In genomic region chr1:156584175-156584574, GRCm38 (mm10) we compare ENCODE assay signal across 15 mouse cellular contexts. TPM values are rescaled to one million over a fixed set of nuclear protein-coding genes. Genes with fewer than 3 reads are reported as not detected.
DNase-seq lines count a peak whose midpoint lies in the region; ATAC-seq and TF ChIP-seq lines count a peak whose summit lies in the region.
"Had no signal": no experiment of that assay in that cellular context is flagged by ENCODE, and none has a peak within 500 bp of the region (broad histone marks: within the 10 kb centered on the region; RNA-seq: fewer than 3 reads in every experiment).

No protein-coding gene starts in this region.

- no peak overlapping the region for H3K9ac ChIP-seq in kidney, postnatal 0 days (ENCODE audit: low read depth, low read length)
- no peak overlapping the region for H3K9ac ChIP-seq in stomach, postnatal 0 days (ENCODE audit: low read length)
- H3K9ac ChIP-seq: limb, embryonic 13.5 days had no signal

- no peaks in the 10 kb centered on the region for H3K9me3 ChIP-seq in kidney, postnatal 0 days (replicated peaks; ENCODE audit: low read length)
- H3K9me3 ChIP-seq in stomach, postnatal 0 days (ENCODE audit: control insufficient read depth, low read length), result no peaks in the 10 kb centered on the region
- H3K9me3 ChIP-seq: limb, embryonic 13.5 days; midbrain, embryonic 10.5 days had no signal

- WGBS in kidney, postnatal 0 days, result 52% methylated on average over 1 of the region's 1 CpGs
- 43% methylated on average over 1 of the region's 1 CpGs for WGBS in thymus, adult 2 months
- 59% methylated on average over 1 of the region's 1 CpGs for WGBS in stomach, postnatal 0 days

- peak; percentile 81 for DNase-seq in kidney, postnatal 0 days (ENCODE audit: low spot score)
- no peak for DNase-seq in kidney, adult 18-20 months
- DNase-seq in thymus, postnatal 0 days (ENCODE audit: low spot score), result peak; percentile 39
- no peak for DNase-seq in thymus, adult 2 months
- DNase-seq in stomach, postnatal 0 days (ENCODE audit: low spot score), result no peak
- DNase-seq in right cerebral cortex, postnatal 25 days, result no peak
- DNase-seq: cerebellum, postnatal 14 days; gastrocnemius, postnatal 36 days; kidney, adult 11 months; right cerebral cortex, postnatal 4 days had no signal

- ATAC-seq in kidney, postnatal 0 days (replicated peaks; ENCODE audit: low FRiP score, low read depth), result no peak
- ATAC-seq in activated CD4-positive, CD25-positive, alpha-beta regulatory T cell, adult 4 months, result peak; percentile 78
- no peak for ATAC-seq in stomach, postnatal 0 days (ENCODE audit: low FRiP score, low TSS enrichment)
- no peak for ATAC-seq in frontal cortex, adult (ENCODE audit: low TSS enrichment)

- TF ChIP-seq POLR2A in thymus, adult 2 months (IDR thresholded peaks at IDR 0.05; ENCODE audit: control insufficient read depth, extremely low read depth, insufficient read depth, low read length, poor library complexity), result no peak

- no peak for TF ChIP-seq EP300 in stomach, postnatal 0 days (optimal IDR thresholded peaks at IDR 0.05)

- H3K36me3 ChIP-seq in kidney, postnatal 0 days (ENCODE audit: insufficient read depth, low read length), result no peaks in the 10 kb centered on the region
- no peaks in the 10 kb centered on the region for H3K36me3 ChIP-seq in thymus, adult 2 months (ENCODE audit: control insufficient read depth, insufficient read depth, low read length)
- H3K36me3 ChIP-seq in stomach, postnatal 0 days (ENCODE audit: control insufficient read depth, insufficient read depth, low read length), result no peaks in the 10 kb centered on the region
- H3K36me3 ChIP-seq: limb, embryonic 13.5 days had no signal

- H3K27ac ChIP-seq in kidney, postnatal 0 days, result no peak overlapping the region
- no peak overlapping the region for H3K27ac ChIP-seq in thymus, adult 2 months (ENCODE audit: control insufficient read depth, insufficient read depth, low read length)
- H3K27ac ChIP-seq in stomach, postnatal 0 days (replicated peaks), result no peak overlapping the region
- H3K27ac ChIP-seq: limb, embryonic 13.5 days; midbrain, embryonic 10.5 days had no signal

- no peak overlapping the region for H3K4me3 ChIP-seq in kidney, postnatal 0 days (replicated peaks; ENCODE audit: low read depth, low read length)
- no peak overlapping the region for H3K4me3 ChIP-seq in thymus, adult 2 months (ENCODE audit: control insufficient read depth, insufficient read depth, low read length)
- H3K4me3 ChIP-seq in stomach, postnatal 0 days (ENCODE audit: low read depth, low read length), result no peak overlapping the region
- H3K4me3 ChIP-seq: erythroblast, embryonic 14.5 days; limb, embryonic 13.5 days; midbrain, embryonic 10.5 days had no signal

- no peaks in the 10 kb centered on the region for H3K4me1 ChIP-seq in kidney, postnatal 0 days (replicated peaks; ENCODE audit: insufficient read depth, low read length)
- no peaks in the 10 kb centered on the region for H3K4me1 ChIP-seq in thymus, adult 2 months (replicated peaks; ENCODE audit: control insufficient read depth, insufficient read depth, low read length)
- no peaks in the 10 kb centered on the region for H3K4me1 ChIP-seq in stomach, postnatal 0 days (replicated peaks; ENCODE audit: control insufficient read depth, insufficient read depth)
- H3K4me1 ChIP-seq: midbrain, embryonic 10.5 days had no signal

- no peak overlapping the region for H3K4me2 ChIP-seq in kidney, postnatal 0 days (ENCODE audit: low read length)
- no peak overlapping the region for H3K4me2 ChIP-seq in stomach, postnatal 0 days (replicated peaks; ENCODE audit: low read depth)
- H3K4me2 ChIP-seq: limb, embryonic 13.5 days had no signal

- TF ChIP-seq CTCF in kidney, postnatal 0 days (IDR thresholded peaks at IDR 0.05; ENCODE audit: low read depth), result peak; percentile 67
- no peak for TF ChIP-seq CTCF in thymus, adult 2 months (IDR thresholded peaks at IDR 0.05; ENCODE audit: borderline replicate concordance, control insufficient read depth, extremely low read depth, insufficient read depth, low read length, poor library complexity)
- peak; percentile 70 for TF ChIP-seq CTCF in stomach, postnatal 0 days (IDR thresholded peaks at IDR 0.05; ENCODE audit: low read depth)

- H3K27me3 ChIP-seq in kidney, postnatal 0 days (ENCODE audit: insufficient read depth, low read length), result no peaks in the 10 kb centered on the region
- H3K27me3 ChIP-seq in thymus, adult 2 months (ENCODE audit: control insufficient read depth, insufficient read depth, low read length), result no peaks in the 10 kb centered on the region
- no peaks in the 10 kb centered on the region for H3K27me3 ChIP-seq in stomach, postnatal 0 days (ENCODE audit: control insufficient read depth, insufficient read depth, low read length)
- H3K27me3 ChIP-seq: limb, embryonic 13.5 days had no signal

RNA-seq across cellular contexts. Expression of gene Abl2, which starts 25.6 kb away (rescaled TPM):
- polyA plus RNA-seq in kidney, postnatal 0 days (2015; fragmentation: Nextera tagmentation; extraction: Ambion mirVana), result 2.4 and 3.0 TPM in 2 replicates
- polyA plus RNA-seq in thymus, postnatal 0 days (2015; fragmentation: Nextera tagmentation; extraction: Ambion mirVana), result 2.4 and 3.7 TPM in 2 replicates
- 18.7 and 19.9 TPM in 2 replicates for polyA plus RNA-seq in thymus, adult 2 months (2012; rRNA removed)
- 1 to 10 TPM; 3.3 TPM for polyA plus RNA-seq in activated CD4-positive, CD25-positive, alpha-beta regulatory T cell, adult 4 months (2017; shearing (Covaris generic))
- 1.4 TPM in 2 replicates for polyA plus RNA-seq in stomach, postnatal 0 days (2015; fragmentation: Nextera tagmentation; extraction: Ambion mirVana)

Comparison
In these comparisons a context has a peak if more than half of its experiments do, and no peak if none do; other contexts are left out.
1. DNase-seq: peak in kidney, postnatal 0 days (single experiment) and thymus, postnatal 0 days (single experiment); none in kidney, adult 18-20 months (single experiment), thymus, adult 2 months (single experiment), stomach, postnatal 0 days (single experiment) and right cerebral cortex, postnatal 25 days (single experiment).